Mouse (Mus musculus) olfactory bulb, adult 2 months (tissue): ENCODE measurements around the gene Lect2.

ENCODE experiments used
- CTCF ChIP-seq: fragments of 200-500 bp; IDR thresholded peaks from 2 replicates; pipeline ENCODE4 v1.5.1; 2012; ENCODE audit warnings: low read depth, mild to moderate bottlenecking, low read length, moderate library complexity; ENCODE audit not compliant: insufficient read depth
- POLR2A ChIP-seq: fragments of 200-500 bp; IDR thresholded peaks from 2 replicates; pipeline ENCODE4 v1.6.1; 2012; ENCODE audit warnings: mild to moderate bottlenecking, low read depth, low read length, moderate library complexity; ENCODE audit not compliant: insufficient read depth

- TF ChIP-seq POLR2A (no peak), CTCF (no peak)
Observed at GRCm38 (mm10) chr13:56575074-56575473, 26.8 kb upstream of the Lect2 start.
